Mouse (Mus musculus) liver, embryonic 14.5 days (tissue): ENCODE data around the gene Lrp5. TPM values are rescaled to one million over a fixed set of nuclear protein-coding genes. Genes with fewer than 3 reads are reported as not detected.
A peak's percentile ranks its signal among the peaks of the same experiment; 100 is the strongest.

Experiments
- ATAC-seq: fragments of 200-750 bp; cut with Nextera tagmentation; 2 replicates; pipeline ENCODE4 v1.8.0; 2017; ENCODE audit warnings: moderate number of reproducible peaks, mild to moderate bottlenecking, moderate library complexity; ENCODE audit not compliant: insufficient read depth
- DNase-seq, 3 experiments: peaks; one replicate each; pipeline ENCODE4 v3.0.0-alpha.2; 2012 to 2013; ENCODE audit warnings: low read depth in 3 of 3, low spot score in 3 of 3
- H3K27ac ChIP-seq: fragments of 300-500 bp; sonication (generic); 2 replicates; pipeline ENCODE4 v1.5.1; 2014; ENCODE audit warnings: moderate library complexity, mild to moderate bottlenecking, control low read depth, inconsistent platforms
- H3K27me3 ChIP-seq: fragments of 300-500 bp; sonication (generic); 2 replicates; pipeline ENCODE4 v1.6.1; 2014; ENCODE audit warnings: mild to moderate bottlenecking, low read length, moderate library complexity; ENCODE audit not compliant: control insufficient read depth, insufficient read depth
- H3K36me3 ChIP-seq: fragments of 300-500 bp; sonication (generic); replicated peaks from 2 replicates; pipeline ENCODE4 v1.6.1; 2014; ENCODE audit warnings: low read depth; ENCODE audit not compliant: control insufficient read depth, insufficient read depth
- H3K4me1 ChIP-seq, 2 experiments: fragments of 200-500 bp in 1 of 2; fragments of 300-500 bp in 1 of 2; sonication (generic) in 1 of 2; replicated peaks; 2 replicates each; pipeline ENCODE4 v1.6.1; 2012 to 2014; ENCODE audit warnings: antibody characterized with exemption in 1 of 2, inconsistent platforms in 1 of 2, low read length in 1 of 2; ENCODE audit not compliant: control insufficient read depth in 2 of 2, insufficient read depth in 2 of 2
- H3K4me2 ChIP-seq: fragments of 300-500 bp; sonication (generic); 2 replicates; pipeline ENCODE4 v1.6.1; 2014; ENCODE audit warnings: low read depth, mild to moderate bottlenecking, control low read depth, moderate library complexity
- H3K4me3 ChIP-seq, 2 experiments: fragments of 200-500 bp in 1 of 2; fragments of 300-500 bp in 1 of 2; sonication (generic) in 1 of 2; 2 replicates each; pipeline ENCODE4 v1.5.1; 2012 to 2014; ENCODE audit warnings: low read depth in 2 of 2, low read length in 2 of 2, mild to moderate bottlenecking in 2 of 2, control low read depth in 1 of 2, inconsistent platforms in 1 of 2, moderate library complexity in 1 of 2; ENCODE audit not compliant: insufficient read depth in 1 of 2
- H3K9ac ChIP-seq: fragments of 300-500 bp; sonication (generic); replicated peaks from 2 replicates; pipeline ENCODE4 v1.6.1; 2014; ENCODE audit warnings: mild to moderate bottlenecking, control low read depth, moderate library complexity
- H3K9me3 ChIP-seq: fragments of 300-500 bp; sonication (generic); 2 replicates; pipeline ENCODE4 v1.6.1; 2016; ENCODE audit warnings: low read length, mixed read lengths; ENCODE audit not compliant: control insufficient read depth
- CTCF ChIP-seq: IDR thresholded peaks from 2 replicates; pipeline ENCODE4 v1.5.1; 2016; ENCODE audit warnings: antibody characterized with exemption, low read depth, control low read depth
- EP300 ChIP-seq: IDR thresholded peaks from 2 replicates; pipeline ENCODE4 v1.6.1; 2016; ENCODE audit warnings: antibody characterized with exemption, low read depth
- WGBS: fragments of 180-500 bp; shearing (Covaris S2); extraction: QIAGEN DNeasy Blood & Tissue Kit; methylation state at CpG from one replicate; pipeline ENCODE4 v1.1.7; 2014; ENCODE audit not compliant: insufficient replicate concordance; 5-methylcytosine and 5-hydroxymethylcytosine counted together
- polyA plus RNA-seq, 2 experiments: library from polyadenylated mRNA; depleted of rRNA in 1 of 2; stranded (reverse) in 1 of 2; unstranded in 1 of 2; fragments of >200 nt; fragmentation: Nextera tagmentation in 1 of 2; extraction: Ambion mirVana in 1 of 2; gene quantifications; 2 replicates each; pipeline versions ENCODE4 v1.2.1 to v1.2.3; 2012 to 2014

Lrp5 gene
- polyA plus RNA-seq, 2 experiments = 2.3 to 6.8 TPM

- H3K4me2 ChIP-seq = no peak overlapping the region
- H3K27ac ChIP-seq = no peak overlapping the region
- H3K36me3 ChIP-seq = no peaks in the 10 kb centered on the region
- H3K4me3 ChIP-seq = no peak overlapping the region
- H3K9me3 ChIP-seq = no peaks in the 10 kb centered on the region
- no peak for TF ChIP-seq CTCF
- H3K27me3 ChIP-seq = no peaks in the 10 kb centered on the region
- WGBS = 91% methylated on average over 2 of the region's 2 CpGs
- H3K9ac ChIP-seq = no peak overlapping the region
- ATAC-seq = 0 out of 2 replicates have a peak, but pooled peaks have one; percentile 31
- peaks cover 2 to 9% of the 10 kb centered on the region in 2 experiments; a peak in 2 of 4 replicates for H3K4me1 ChIP-seq
- peak in 1 of 3 experiments; percentile 24 for DNase-seq
These were observed 130.1 kb downstream of the Lrp5 start for GRCm38 (mm10) chr19:3556169-3556827.

- ATAC-seq (no peak), DNase-seq (no peak)
- Histone ChIP-seq H3K9ac (no peak overlapping the region), H3K4me1 (peaks cover 2 to 9% of the 10 kb centered on the region in 2 experiments; a peak in 2 of 4 replicates), H3K4me3 (no peak overlapping the region), H3K4me2 (no peak overlapping the region), H3K36me3 (no peaks in the 10 kb centered on the region), H3K27ac (no peak overlapping the region), H3K27me3 (no peaks in the 10 kb centered on the region), H3K9me3 (no peaks in the 10 kb centered on the region)
- 82% methylated on average over 8 of the region's 8 CpGs for WGBS
- no peak for TF ChIP-seq EP300
- TF ChIP-seq CTCF = no peak
These were observed 131.6 kb downstream of the Lrp5 start for GRCm38 (mm10) chr19:3554785-3555184.

DNA sequence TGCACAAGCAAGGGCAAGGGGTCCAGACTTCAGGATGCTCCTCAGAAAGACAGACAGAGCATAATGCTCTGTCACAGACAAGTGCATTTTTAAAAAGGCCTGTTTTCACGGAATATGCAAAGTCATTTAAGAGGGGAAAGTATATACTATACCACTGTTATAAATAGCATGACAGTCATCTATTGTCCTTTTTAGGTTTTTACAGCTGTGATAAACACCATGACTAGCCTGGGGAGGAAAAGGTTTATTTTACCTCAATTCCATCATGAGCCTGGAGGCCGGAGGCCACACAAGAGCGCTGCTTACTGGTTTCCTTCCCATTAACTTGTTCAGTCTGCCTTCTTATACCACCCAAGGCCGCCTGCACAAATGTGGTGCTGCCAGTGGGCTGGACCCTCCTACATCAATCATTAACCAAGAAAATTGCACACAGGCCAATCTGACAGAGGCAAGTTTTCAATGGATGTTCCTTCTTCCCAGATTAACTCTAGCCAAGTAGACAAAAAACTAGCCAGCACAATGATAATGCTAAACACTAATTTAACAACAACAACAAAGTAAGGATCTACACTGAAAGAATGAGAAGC, 134.7 kb downstream of the Lrp5 start:
- 66% methylated on average over 4 of the region's 4 CpGs for WGBS
- no peak overlapping the region for H3K27ac ChIP-seq
- no peaks in the 10 kb centered on the region for H3K36me3 ChIP-seq
- no peak overlapping the region for H3K4me2 ChIP-seq
- ATAC-seq = no peak
- TF ChIP-seq EP300 (no peak), CTCF (no peak)
- no peaks in the 10 kb centered on the region for H3K9me3 ChIP-seq
- H3K4me3 ChIP-seq = no peak overlapping the region
- peaks cover 2 to 6% of the 10 kb centered on the region in 2 experiments; a peak in 2 of 4 replicates for H3K4me1 ChIP-seq
- no peaks in the 10 kb centered on the region for H3K27me3 ChIP-seq
- no peak for DNase-seq
- H3K9ac ChIP-seq = no peak overlapping the region

DNA sequence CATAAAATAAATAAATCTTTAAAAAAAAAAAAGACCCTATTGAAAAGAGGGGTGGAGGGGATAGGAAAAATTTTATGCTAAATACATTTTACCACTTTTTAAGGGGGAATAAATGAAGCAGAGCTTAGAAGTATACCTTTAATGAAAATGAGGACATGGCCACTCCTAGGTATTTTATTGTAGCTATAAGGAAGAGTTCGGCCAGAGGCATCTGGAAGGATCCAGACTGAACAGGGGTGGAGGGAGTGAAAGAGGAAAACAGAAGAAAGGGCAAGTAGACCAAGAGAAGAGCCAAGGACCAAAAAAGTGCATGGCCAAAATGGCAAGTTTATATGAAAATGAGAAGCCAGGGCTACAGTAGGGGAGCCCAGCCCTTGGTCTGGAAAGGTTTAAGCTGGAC, 136.3 kb downstream of the Lrp5 start:
- Histone ChIP-seq H3K27ac (no peak overlapping the region), H3K4me1 (peaks cover 2 to 6% of the 10 kb centered on the region in 2 experiments; a peak in 3 of 4 replicates), H3K9ac (no peak overlapping the region), H3K4me2 (no peak overlapping the region), H3K9me3 (no peaks in the 10 kb centered on the region), H3K27me3 (no peaks in the 10 kb centered on the region), H3K4me3 (no peak overlapping the region), H3K36me3 (no peaks in the 10 kb centered on the region)
- DNase-seq (no peak), ATAC-seq (no peak)
- no peak for TF ChIP-seq CTCF
- no peak for TF ChIP-seq EP300
- 84% methylated on average over 1 of the region's 1 CpGs for WGBS

DNA sequence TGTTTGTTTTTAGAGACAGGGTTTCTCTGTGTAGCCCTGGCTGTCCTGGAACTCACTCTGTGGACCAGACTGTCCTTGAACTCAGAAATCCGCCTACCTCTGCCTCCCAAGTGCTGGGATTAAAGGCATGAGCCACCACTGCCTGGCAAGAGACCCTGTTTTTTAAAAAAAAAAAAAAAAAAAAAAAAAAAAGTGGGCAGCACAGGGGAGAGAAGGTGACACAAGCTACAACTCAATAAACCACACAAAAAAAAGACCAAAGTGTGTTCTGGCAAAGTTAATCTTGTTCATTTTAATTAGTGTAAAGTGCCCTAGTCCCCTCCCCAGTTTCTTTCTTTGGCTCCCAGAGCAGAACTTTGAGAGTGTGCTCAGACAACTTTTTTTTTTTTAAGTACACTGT, 137.1 kb downstream of the Lrp5 start:
- 71% methylated on average over 1 of the region's 1 CpGs for WGBS

More for the DNA sequence above, 137.1 kb downstream of the Lrp5 start:
- no peak for ATAC-seq
- TF ChIP-seq CTCF = no peak
- TF ChIP-seq EP300 = no peak
- no peak overlapping the region for H3K4me2 ChIP-seq
- DNase-seq = no peak
- no peaks in the 10 kb centered on the region for H3K9me3 ChIP-seq
- no peaks in the 10 kb centered on the region for H3K36me3 ChIP-seq
- no peak overlapping the region for H3K4me3 ChIP-seq
- H3K27ac ChIP-seq = no peak overlapping the region
- H3K9ac ChIP-seq = no peak overlapping the region
- peaks cover 0 to 6% of the 10 kb centered on the region in 2 experiments; a peak in 3 of 4 replicates for H3K4me1 ChIP-seq
- H3K27me3 ChIP-seq = no peaks in the 10 kb centered on the region
